Mouse (Mus musculus): Measurements from ENCODE around the gene Ctnnbl1.

GRCm38 (mm10) chr2:157755771-157756170 lies 18.6 kb downstream of the Ctnnbl1 start:
- TF ChIP-seq CTCF (IDR thresholded peaks at IDR 0.05; ENCODE audit: insufficient read depth, low read length) (no peak), POLR2A (IDR thresholded peaks at IDR 0.05; ENCODE audit: borderline replicate concordance, extremely low read depth, low read depth, low read length) (no peak)

Measured in lung, adult 2 months (tissue).